Mouse (Mus musculus) CD4-positive naive resting alpha-beta T cell, adult 57 days (primary cell): ENCODE data around the gene Idi1. TPM values are rescaled to one million over a fixed set of nuclear protein-coding genes. Genes with fewer than 3 reads are reported as not detected.

Source experiments
- total RNA-seq: library from RNA; stranded (reverse); gene quantifications from one replicate; pipeline ENCODE4 v1.2.4, GENCODE M21; 2023

The Idi1 gene
- 21.9 TPM for total RNA-seq

DNA sequence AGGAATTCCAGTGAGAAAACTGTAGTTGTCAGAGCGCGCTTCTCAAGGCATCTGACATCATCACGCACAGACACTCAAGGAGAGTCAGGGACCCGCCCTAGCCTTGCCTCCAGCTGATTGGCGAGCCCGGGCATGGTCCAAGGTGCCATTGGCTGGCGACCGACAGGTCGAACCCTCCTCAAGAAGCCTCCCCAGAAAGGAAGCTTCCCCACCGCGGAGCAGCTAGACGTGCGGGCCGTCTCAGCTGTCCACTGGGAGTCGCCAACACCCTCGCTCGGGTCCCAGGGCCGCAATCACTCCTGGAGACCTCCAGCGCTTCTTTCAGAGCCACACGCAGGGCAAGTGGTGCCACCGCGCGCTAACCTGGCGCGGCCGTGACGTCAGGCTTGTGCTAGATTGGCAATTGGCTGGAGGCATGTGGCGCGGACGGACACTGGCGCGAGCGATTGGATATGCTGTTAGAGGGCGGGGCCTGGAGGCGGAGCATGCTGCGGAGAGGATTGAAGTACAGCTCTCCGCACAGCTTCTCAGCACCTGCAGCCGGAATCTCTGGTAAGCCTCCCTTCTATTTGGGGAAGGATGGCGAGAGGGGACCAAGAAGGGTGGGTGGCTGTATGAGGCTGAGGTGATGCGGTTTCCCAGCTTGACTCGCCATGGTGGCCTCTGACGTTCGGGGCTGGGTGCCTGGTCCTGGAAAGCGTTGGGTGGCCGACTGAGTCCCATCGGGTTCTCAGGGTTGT is at the start of gene Idi1:
Gene Idi1, plus strand, starts transcription at position 57 of the 740 bp plus-strand sequence.

DNA sequence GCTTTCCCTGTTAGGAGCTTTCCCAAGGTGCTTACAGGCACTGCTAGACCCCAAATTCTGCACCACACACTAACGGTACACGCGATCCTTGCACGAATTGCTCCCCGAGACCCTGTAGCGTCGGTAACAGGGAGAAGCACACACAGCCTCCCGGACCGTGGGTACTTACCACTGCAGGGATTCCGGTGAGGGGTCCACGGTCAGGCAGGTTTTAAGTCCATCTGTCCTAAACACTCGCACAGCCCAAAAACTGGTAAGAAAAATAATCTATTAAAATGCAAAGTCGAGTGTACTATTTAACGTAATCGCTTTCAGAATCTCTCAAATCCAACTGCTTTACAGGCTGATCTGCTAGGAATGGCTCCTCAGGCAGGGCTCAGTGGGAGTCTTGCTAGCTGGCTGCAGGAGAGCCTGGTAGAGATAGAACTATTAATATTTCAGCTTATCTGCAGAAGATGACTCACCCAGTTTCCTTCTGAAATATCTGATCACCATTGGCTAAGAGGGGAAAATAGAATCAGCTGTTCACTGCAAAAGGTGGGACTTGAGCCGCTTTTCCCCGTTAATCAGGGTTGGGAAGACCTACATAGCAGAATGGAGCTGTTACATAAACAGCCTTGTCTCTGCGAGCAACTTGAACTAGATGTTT is 13.9 kb upstream of the Idi1 start, which contains the start of gene Wdr37:
Gene Wdr37, minus strand, starts transcription at position 596 of the 649 bp plus-strand sequence.

Other genes starting within 250 kb of the Idi1 start
- 93.1 TPM for gene Wdr37, start 13.6 kb upstream of the Idi1 start, total RNA-seq
- gene Gm9745, start 62.7 kb downstream of the Idi1 start, total RNA-seq, result not detected
- not detected for gene Idi2, start 67.4 kb downstream of the Idi1 start, total RNA-seq
- 106 TPM for gene Gtpbp4, start 110.6 kb downstream of the Idi1 start, total RNA-seq
- gene Larp4b, start 208.4 kb downstream of the Idi1 start, total RNA-seq, result 61.3 TPM